Mouse (Mus musculus): ENCODE results near the gene Recql5. TPM values are rescaled to one million over a fixed set of nuclear protein-coding genes. Genes with fewer than 3 reads are reported as not detected.

The Recql5 gene
- polyA plus RNA-seq, 1 experiment from 2014 or later: 22.5 TPM

DNA sequence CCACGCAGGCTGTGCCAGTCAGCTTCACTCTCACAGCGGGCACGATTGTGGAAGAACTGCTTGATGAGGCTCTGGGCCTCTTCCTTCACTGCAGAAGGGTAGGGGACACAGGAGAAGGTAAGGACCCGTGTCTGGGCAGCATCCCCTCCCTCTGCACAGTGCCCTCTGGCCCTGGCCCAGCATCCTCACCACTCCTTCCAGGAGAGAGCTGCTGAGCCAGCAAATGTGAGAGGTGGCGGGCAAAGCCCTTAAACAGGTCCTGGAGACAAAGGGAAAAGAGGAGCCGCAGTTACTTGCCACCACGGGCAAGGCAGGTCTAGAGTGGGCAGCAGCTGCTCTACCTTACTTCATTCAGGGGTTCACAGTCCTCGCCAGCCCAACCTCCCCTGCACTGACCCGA is 40.2 kb downstream of the Recql5 start:
- Histone ChIP-seq H3K27me3 (no peaks in the 10 kb centered on the region), H3K4me1 (replicated peaks) (no peaks in the 10 kb centered on the region), H3K36me3 (peaks cover 54% of the 10 kb centered on the region), H3K4me2 (no peak overlapping the region), H3K4me3 (no peak overlapping the region), H3K27ac (replicated peaks) (no peak overlapping the region), H3K9ac (no peak overlapping the region), H3K9me3 (no peaks in the 10 kb centered on the region)
- no peak for ATAC-seq (ENCODE audit: low read depth)
- 84% methylated on average over 9 of the region's 9 CpGs for WGBS

DNA sequence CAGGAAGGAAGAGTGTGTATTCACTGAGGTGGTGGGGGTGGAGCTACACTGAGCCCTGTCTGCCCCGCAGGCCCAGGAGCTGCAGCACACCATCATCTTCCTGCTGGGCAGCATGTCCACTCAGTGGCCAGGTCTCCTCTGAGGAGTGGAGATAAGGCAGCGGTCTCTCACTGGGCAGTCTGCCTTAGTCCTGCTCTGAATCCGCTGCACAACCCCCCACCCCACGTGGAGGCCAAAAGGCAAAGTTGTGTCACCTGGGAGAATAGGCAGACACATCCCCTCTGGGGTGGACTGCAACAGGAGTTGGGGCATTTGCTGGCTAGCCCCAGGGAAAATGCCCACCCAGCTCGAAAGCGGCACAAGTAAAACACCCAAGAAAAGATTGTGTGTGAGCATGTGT is 41.1 kb downstream of the Recql5 start:
- no peak overlapping the region for H3K4me2 ChIP-seq
- H3K27ac ChIP-seq (replicated peaks): no peak overlapping the region
- WGBS: 64% methylated on average over 6 of the region's 6 CpGs
- H3K36me3 ChIP-seq: peaks cover 49% of the 10 kb centered on the region
- no peak for ATAC-seq (ENCODE audit: low read depth)
- H3K4me3 ChIP-seq: no peak overlapping the region
- H3K9me3 ChIP-seq: no peaks in the 10 kb centered on the region
- H3K4me1 ChIP-seq (replicated peaks): no peaks in the 10 kb centered on the region
- no peak overlapping the region for H3K9ac ChIP-seq
- no peaks in the 10 kb centered on the region for H3K27me3 ChIP-seq

DNA sequence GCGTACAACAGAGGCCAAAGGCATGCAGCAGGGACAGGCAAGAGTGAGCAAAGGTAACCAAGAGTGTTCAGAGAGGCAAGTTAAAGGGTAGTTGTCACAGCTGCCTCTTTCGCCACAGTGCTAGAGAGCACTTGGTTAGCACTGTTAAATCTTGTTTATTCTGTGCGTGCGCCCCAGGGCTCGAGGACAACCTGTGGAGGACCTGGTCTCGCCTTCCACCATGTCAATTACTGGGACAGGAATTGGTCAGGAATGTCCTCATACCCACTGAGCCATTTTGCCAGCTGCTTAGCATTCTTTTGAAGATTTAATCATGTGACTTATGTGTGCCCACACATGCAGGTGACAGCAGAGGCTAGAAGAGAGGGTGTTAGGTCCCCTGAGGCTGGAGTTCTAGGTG is 44.1 kb downstream of the Recql5 start:
- no peak overlapping the region for H3K9ac ChIP-seq
- no peaks in the 10 kb centered on the region for H3K4me1 ChIP-seq (replicated peaks)
- ATAC-seq (ENCODE audit: low read depth): no peak
- no peak overlapping the region for H3K27ac ChIP-seq (replicated peaks)
- peaks cover 4% of the 10 kb centered on the region for H3K27me3 ChIP-seq
- H3K36me3 ChIP-seq: peaks cover 20% of the 10 kb centered on the region
- H3K4me3 ChIP-seq: no peak overlapping the region
- WGBS: 86% methylated on average over 6 of the region's 6 CpGs
- H3K4me2 ChIP-seq: no peak overlapping the region
- H3K9me3 ChIP-seq: no peaks in the 10 kb centered on the region

DNA sequence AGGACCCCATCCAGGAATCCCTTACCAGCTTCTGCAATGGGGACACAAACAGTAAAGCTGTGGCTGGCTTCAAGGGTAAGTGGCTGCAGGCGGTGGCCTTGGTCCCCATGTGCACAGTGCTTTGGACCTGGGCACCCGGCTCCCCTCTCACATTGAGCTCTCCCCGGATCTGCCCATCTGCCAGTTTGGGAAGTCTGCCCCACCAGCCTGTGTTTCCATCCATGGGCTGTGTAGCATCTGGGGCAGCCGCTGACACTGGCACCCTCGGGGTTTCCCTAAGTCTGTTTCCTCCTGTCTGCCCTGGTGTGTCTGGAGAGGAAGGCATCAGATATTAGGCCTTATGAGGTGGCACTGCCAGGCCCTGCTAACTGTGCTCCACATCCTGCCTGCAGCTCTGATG is 45.3 kb downstream of the Recql5 start:
- Histone ChIP-seq H3K9me3 (no peaks in the 10 kb centered on the region), H3K4me2 (no peak overlapping the region), H3K9ac (0 out of 2 replicates have a peak overlapping the region, but pooled peaks have one; percentile 22), H3K4me3 (no peak overlapping the region), H3K36me3 (peaks cover 9% of the 10 kb centered on the region; the same call in 1 of the 2 replicates), H3K4me1 (replicated peaks) (peaks cover 7% of the 10 kb centered on the region), H3K27me3 (peaks cover 15% of the 10 kb centered on the region), H3K27ac (replicated peaks) (0 out of 2 replicates have a peak overlapping the region, but pooled peaks have one; percentile 13)
- WGBS: 78% methylated on average over 5 of the region's 5 CpGs
- ATAC-seq (ENCODE audit: low read depth): no peak

DNA sequence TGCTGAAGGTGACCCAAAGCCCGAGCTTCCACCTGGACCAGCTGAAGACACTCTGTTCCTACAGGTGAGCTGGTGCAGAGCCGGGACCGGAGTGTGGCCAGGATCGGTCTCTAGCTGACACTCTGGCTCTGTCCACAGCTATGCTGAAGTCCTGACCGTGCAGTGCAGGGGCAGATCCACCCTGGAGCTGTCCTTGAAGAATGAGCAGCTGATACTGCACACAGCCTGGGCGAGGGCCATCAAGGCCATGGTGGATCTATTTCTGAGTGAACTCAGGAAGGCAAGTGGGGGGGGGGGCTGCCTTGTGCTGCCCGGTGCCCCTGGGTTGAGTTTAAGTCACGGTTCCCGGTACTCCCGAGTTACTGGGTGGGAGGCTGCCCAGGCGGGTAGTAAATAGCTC is 46.8 kb downstream of the Recql5 start:
- no peak overlapping the region for H3K4me2 ChIP-seq
- WGBS: 91% methylated on average over 11 of the region's 11 CpGs
- no peak overlapping the region for H3K27ac ChIP-seq (replicated peaks)
- no peaks in the 10 kb centered on the region for H3K9me3 ChIP-seq
- H3K27me3 ChIP-seq: peaks cover 30% of the 10 kb centered on the region
- H3K4me1 ChIP-seq (replicated peaks): peaks cover 8% of the 10 kb centered on the region
- H3K4me3 ChIP-seq: no peak overlapping the region
- no peaks in the 10 kb centered on the region for H3K36me3 ChIP-seq
- ATAC-seq (ENCODE audit: low read depth): no peak
- no peak overlapping the region for H3K9ac ChIP-seq

GRCm38 (mm10) chr11:115885281-115885680 is 48.0 kb downstream of the Recql5 start:
- Histone ChIP-seq H3K36me3 (no peaks in the 10 kb centered on the region), H3K9ac (no peak overlapping the region), H3K27me3 (peaks cover 30% of the 10 kb centered on the region), H3K4me3 (no peak overlapping the region), H3K9me3 (no peaks in the 10 kb centered on the region), H3K4me2 (no peak overlapping the region), H3K4me1 (replicated peaks) (peaks cover 8% of the 10 kb centered on the region), H3K27ac (replicated peaks) (no peak overlapping the region)
- ATAC-seq (ENCODE audit: low read depth): no peak
- WGBS: 75% methylated on average over 11 of the region's 11 CpGs

DNA sequence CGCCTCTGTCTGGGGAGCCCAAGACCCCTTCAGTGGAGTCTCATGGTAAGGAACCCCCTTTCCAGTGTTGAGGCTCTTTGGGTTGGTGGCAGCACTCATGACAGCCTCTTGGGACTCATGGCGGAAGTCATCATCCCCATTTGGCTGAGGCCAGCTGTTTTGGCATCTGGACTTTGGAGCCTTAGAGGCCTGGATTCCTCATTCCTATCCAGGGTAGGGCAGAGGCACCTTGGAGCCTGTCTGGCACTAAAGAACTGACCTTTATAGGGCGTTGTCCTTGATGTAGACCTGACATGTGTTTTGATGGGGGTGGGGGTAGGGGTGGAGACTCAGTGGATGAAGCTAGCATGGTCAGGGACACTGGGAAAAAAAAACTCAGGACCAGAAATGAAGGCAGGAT is 48.9 kb downstream of the Recql5 start:
- Histone ChIP-seq H3K9ac (no peak overlapping the region), H3K36me3 (no peaks in the 10 kb centered on the region), H3K4me2 (no peak overlapping the region), H3K4me3 (no peak overlapping the region), H3K27ac (replicated peaks) (no peak overlapping the region), H3K27me3 (peaks cover 30% of the 10 kb centered on the region), H3K9me3 (no peaks in the 10 kb centered on the region), H3K4me1 (replicated peaks) (peaks cover 8% of the 10 kb centered on the region)
- ATAC-seq (ENCODE audit: low read depth): no peak
- 90% methylated on average over 3 of the region's 3 CpGs for WGBS

- Histone ChIP-seq H3K4me2 (0 out of 2 replicates have a peak overlapping the region, but pooled peaks have one; percentile 20), H3K27me3 (peaks cover 30% of the 10 kb centered on the region), H3K4me3 (no peak overlapping the region), H3K27ac (replicated peaks) (no peak overlapping the region), H3K36me3 (no peaks in the 10 kb centered on the region), H3K9me3 (no peaks in the 10 kb centered on the region), H3K9ac (no peak overlapping the region), H3K4me1 (replicated peaks) (peaks cover 8% of the 10 kb centered on the region)
- WGBS: 13% methylated on average over 14 of the region's 17 CpGs
- ATAC-seq (ENCODE audit: low read depth): no peak
Observed at GRCm38 (mm10) chr11:115883251-115883650, 50.0 kb downstream of the Recql5 start.

DNA sequence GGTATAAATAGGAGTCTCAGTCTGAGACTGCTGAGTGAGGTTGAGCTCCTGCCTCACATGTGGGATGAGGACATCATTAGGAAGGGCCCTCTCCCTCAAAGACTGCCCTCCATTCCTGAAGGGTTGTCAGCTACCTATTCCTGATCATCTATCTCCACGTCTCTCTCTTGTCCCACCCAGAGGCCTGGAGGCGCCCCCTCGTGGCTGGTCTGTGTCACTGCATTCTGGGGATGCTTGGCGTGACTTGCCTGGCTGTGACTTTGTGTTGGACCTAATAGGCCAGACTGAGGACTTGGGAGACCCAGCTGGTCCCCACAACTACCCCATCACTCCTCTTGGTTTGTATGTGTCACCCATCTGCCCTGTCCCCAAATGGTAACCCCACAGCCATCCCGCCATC is 52.3 kb downstream of the Recql5 start:
- Histone ChIP-seq H3K9ac (no peak overlapping the region), H3K9me3 (no peaks in the 10 kb centered on the region)
- WGBS: 24% methylated on average over 5 of the region's 5 CpGs

GRCm38 (mm10) chr11:115878071-115878470 is 55.2 kb downstream of the Recql5 start:
- Histone ChIP-seq H3K4me1 (replicated peaks) (peaks cover 2% of the 10 kb centered on the region; the same call in 1 of the 2 replicates), H3K4me3 (no peak overlapping the region)
- WGBS: 75% methylated on average over 8 of the region's 8 CpGs

More for the DNA sequence above, 52.3 kb downstream of the Recql5 start:
- no peak overlapping the region for H3K4me2 ChIP-seq
- no peak overlapping the region for H3K4me3 ChIP-seq
- peaks cover 8% of the 10 kb centered on the region for H3K4me1 ChIP-seq (replicated peaks)
- no peaks in the 10 kb centered on the region for H3K36me3 ChIP-seq
- H3K27ac ChIP-seq (replicated peaks): no peak overlapping the region
- H3K27me3 ChIP-seq: peaks cover 30% of the 10 kb centered on the region
- ATAC-seq (ENCODE audit: low read depth): no peak

DNA sequence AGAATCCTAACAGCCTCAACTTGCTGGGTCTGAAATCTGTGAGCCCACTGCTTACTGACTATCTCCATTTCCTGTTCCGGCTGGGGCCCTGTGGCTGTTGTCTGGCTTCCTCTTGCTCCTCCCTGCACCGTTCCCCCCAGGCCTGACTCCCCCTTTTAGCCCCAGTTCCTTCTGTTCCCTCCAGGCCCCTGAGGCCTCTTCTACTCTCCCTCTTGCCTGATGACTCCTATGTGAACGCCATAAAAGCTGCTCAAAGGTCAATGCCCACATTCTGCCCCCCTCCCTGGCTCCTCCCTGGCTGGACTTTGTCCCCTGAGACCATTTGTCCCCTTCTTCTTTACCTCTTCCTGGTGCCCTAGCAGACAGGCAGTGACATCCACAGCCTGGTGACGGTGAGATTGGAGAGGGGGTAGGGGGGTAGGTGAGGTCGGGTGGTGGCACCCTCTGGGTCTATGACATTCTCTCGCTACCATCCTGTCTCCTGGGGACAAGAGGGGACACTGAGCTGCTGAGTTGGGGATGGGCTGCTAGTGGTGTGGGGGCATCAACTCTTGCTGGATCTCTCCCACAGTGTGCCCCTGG is 56.0 kb downstream of the Recql5 start:
- no peak overlapping the region for H3K4me2 ChIP-seq
- H3K9me3 ChIP-seq: no peaks in the 10 kb centered on the region
- ATAC-seq (ENCODE audit: low read depth): no peak
- no peak overlapping the region for H3K9ac ChIP-seq
- H3K27ac ChIP-seq (replicated peaks): no peak overlapping the region
- H3K4me3 ChIP-seq: no peak overlapping the region
- 52% methylated on average over 6 of the region's 6 CpGs for WGBS
- peaks cover 8% of the 10 kb centered on the region; the same call in 1 of the 2 replicates for H3K27me3 ChIP-seq
- H3K36me3 ChIP-seq: no peaks in the 10 kb centered on the region
- H3K4me1 ChIP-seq (replicated peaks): no peaks in the 10 kb centered on the region

More at GRCm38 (mm10) chr11:115878071-115878470, 55.2 kb downstream of the Recql5 start:
- no peak for ATAC-seq (ENCODE audit: low read depth)
- Histone ChIP-seq H3K4me2 (no peak overlapping the region), H3K36me3 (no peaks in the 10 kb centered on the region), H3K27me3 (peaks cover 16% of the 10 kb centered on the region), H3K9ac (no peak overlapping the region), H3K27ac (replicated peaks) (no peak overlapping the region), H3K9me3 (no peaks in the 10 kb centered on the region)

DNA sequence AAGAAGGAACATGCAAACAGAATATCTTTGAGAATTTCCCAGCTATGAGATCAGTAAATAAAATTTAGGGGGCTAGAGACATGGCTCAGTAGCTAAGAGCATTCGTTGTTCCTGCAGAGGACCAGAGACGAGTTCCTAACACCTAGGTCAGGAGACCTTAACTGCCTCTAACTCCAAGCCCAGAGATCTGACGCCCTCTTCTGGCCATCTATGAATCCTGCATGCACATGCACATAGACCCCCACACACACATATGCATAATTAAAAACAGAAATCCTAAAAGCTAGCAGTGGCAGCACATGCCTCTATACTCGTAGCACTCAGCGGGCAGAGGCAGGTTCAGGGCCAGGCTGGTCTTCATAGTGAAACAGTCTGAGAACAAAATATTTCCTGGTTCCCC is 56.8 kb downstream of the Recql5 start:
- WGBS: 86% methylated on average over 5 of the region's 5 CpGs
- H3K4me3 ChIP-seq: no peak overlapping the region
- H3K4me1 ChIP-seq (replicated peaks): no peaks in the 10 kb centered on the region
- no peaks in the 10 kb centered on the region for H3K36me3 ChIP-seq
- H3K9me3 ChIP-seq: no peaks in the 10 kb centered on the region
- H3K27me3 ChIP-seq: no peaks in the 10 kb centered on the region
- H3K9ac ChIP-seq: no peak overlapping the region
- no peak overlapping the region for H3K4me2 ChIP-seq
- no peak overlapping the region for H3K27ac ChIP-seq (replicated peaks)
- no peak for ATAC-seq (ENCODE audit: low read depth)

GRCm38 (mm10) chr11:115875935-115876334 is 57.3 kb downstream of the Recql5 start:
- Histone ChIP-seq H3K4me3 (no peak overlapping the region), H3K27ac (replicated peaks) (no peak overlapping the region), H3K27me3 (no peaks in the 10 kb centered on the region), H3K4me2 (no peak overlapping the region), H3K9me3 (no peaks in the 10 kb centered on the region), H3K4me1 (replicated peaks) (no peaks in the 10 kb centered on the region), H3K9ac (no peak overlapping the region), H3K36me3 (no peaks in the 10 kb centered on the region)
- WGBS: 90% methylated on average over 3 of the region's 3 CpGs
- no peak for ATAC-seq (ENCODE audit: low read depth)

Data from neural tube, embryonic 13.5 days (tissue).